14 mouse cellular contexts compared by ENCODE assay signal in the genomic region with DNA sequence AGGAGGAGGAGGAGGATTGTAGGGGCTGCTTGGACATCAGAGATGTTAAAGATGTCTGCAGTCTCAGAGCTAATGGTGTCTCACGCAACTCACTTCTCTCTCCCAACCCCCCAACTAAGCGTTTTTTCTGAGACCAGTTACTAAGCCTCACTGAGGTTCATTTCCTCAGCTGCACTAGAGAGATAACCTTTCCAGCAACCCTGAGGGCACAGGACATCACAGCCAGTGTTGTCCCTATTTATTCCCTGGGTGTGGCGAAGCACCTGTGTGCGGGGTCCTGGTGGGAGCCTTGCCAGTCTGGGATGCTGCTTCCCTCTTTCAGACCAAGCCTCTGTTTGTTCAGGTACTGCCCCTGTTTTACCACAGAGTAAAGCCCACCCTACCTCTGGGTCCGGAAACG. TPM values are rescaled to one million over a fixed set of nuclear protein-coding genes. Genes with fewer than 3 reads are reported as not detected.
DNase-seq lines count a peak whose midpoint lies in the region; ATAC-seq lines count a peak whose summit lies in the region.
"Had no signal": no experiment of that assay in that cellular context is flagged by ENCODE, and none has a peak within 500 bp of the region (broad histone marks: within the 10 kb centered on the region; RNA-seq: fewer than 3 reads in every experiment).

No protein-coding gene starts in this region.

- no peak overlapping the region for H3K4me3 ChIP-seq in heart, embryonic 13.5 days
- no peak overlapping the region for H3K4me3 ChIP-seq in liver, embryonic 11.5 days (ENCODE audit: low read depth, low read length)
- H3K4me3 ChIP-seq in liver, embryonic 15.5 days (replicated peaks), result 0 out of 2 replicates have a peak overlapping the region, but pooled peaks have one; percentile 2
- H3K4me3 ChIP-seq: embryonic facial prominence, embryonic 10.5 days; kidney, embryonic 15.5 days had no signal

- ATAC-seq in heart, embryonic 13.5 days (ENCODE audit: extremely low read depth, insufficient number of reproducible peaks, low FRiP score, low TSS enrichment), result no peak
- ATAC-seq in liver, embryonic 11.5 days (replicated peaks; ENCODE audit: low FRiP score), result peak; percentile 64
- peak; percentile 40 for ATAC-seq in liver, embryonic 15.5 days (ENCODE audit: insufficient read depth)

- peak overlapping the region; percentile 54 for H3K27ac ChIP-seq in heart, embryonic 13.5 days (replicated peaks)
- no peak overlapping the region for H3K27ac ChIP-seq in liver, embryonic 11.5 days (ENCODE audit: low read depth, low read length)
- no peak overlapping the region for H3K27ac ChIP-seq in liver, embryonic 15.5 days (replicated peaks)
- H3K27ac ChIP-seq: embryonic facial prominence, embryonic 10.5 days; macrophage had no signal

- no peaks in the 10 kb centered on the region for H3K9me3 ChIP-seq in heart, embryonic 13.5 days
- H3K9me3 ChIP-seq in liver, embryonic 11.5 days (ENCODE audit: control insufficient read depth, low read length), result no peaks in the 10 kb centered on the region
- no peaks in the 10 kb centered on the region for H3K9me3 ChIP-seq in liver, embryonic 15.5 days (replicated peaks)
- H3K9me3 ChIP-seq: embryonic facial prominence, embryonic 10.5 days; kidney, embryonic 15.5 days had no signal

- intact Hi-C loops in heart, postnatal 10 days (cut with DNase I), result no loop called here

- H3K36me3 ChIP-seq in heart, embryonic 13.5 days, result peaks cover 4% of the 10 kb centered on the region
- no peaks in the 10 kb centered on the region for H3K36me3 ChIP-seq in liver, embryonic 11.5 days (ENCODE audit: control insufficient read depth, insufficient read depth, low read length)
- no peaks in the 10 kb centered on the region for H3K36me3 ChIP-seq in liver, embryonic 15.5 days (replicated peaks)
- H3K36me3 ChIP-seq: embryonic facial prominence, embryonic 10.5 days; kidney, embryonic 15.5 days had no signal

- no peaks in the 10 kb centered on the region for H3K27me3 ChIP-seq in heart, embryonic 13.5 days (replicated peaks)
- no peaks in the 10 kb centered on the region for H3K27me3 ChIP-seq in liver, embryonic 11.5 days (replicated peaks; ENCODE audit: control insufficient read depth, insufficient read depth, low read length)
- no peaks in the 10 kb centered on the region for H3K27me3 ChIP-seq in liver, embryonic 15.5 days
- H3K27me3 ChIP-seq: kidney, embryonic 15.5 days had no signal

- no peak overlapping the region for H3K9ac ChIP-seq in heart, embryonic 13.5 days
- H3K9ac ChIP-seq in liver, embryonic 11.5 days (ENCODE audit: low read depth, low read length), result no peak overlapping the region
- no peak overlapping the region for H3K9ac ChIP-seq in liver, embryonic 15.5 days
- H3K9ac ChIP-seq: kidney, embryonic 15.5 days had no signal

- no peak overlapping the region for H3K4me2 ChIP-seq in heart, embryonic 13.5 days
- H3K4me2 ChIP-seq in liver, embryonic 11.5 days, result peak overlapping the region; percentile 50
- H3K4me2 ChIP-seq in liver, embryonic 15.5 days, result peak overlapping the region; percentile 50
- H3K4me2 ChIP-seq: kidney, embryonic 15.5 days had no signal

- 49% methylated on average over 6 of the region's 6 CpGs for WGBS in heart, embryonic 13.5 days
- 41% methylated on average over 6 of the region's 6 CpGs for WGBS in liver, embryonic 11.5 days
- 25% methylated on average over 6 of the region's 6 CpGs for WGBS in liver, embryonic 15.5 days (ENCODE audit: insufficient replicate concordance)

- H3K4me1 ChIP-seq in heart, embryonic 13.5 days, result peaks cover 76% of the 10 kb centered on the region
- H3K4me1 ChIP-seq in liver, embryonic 11.5 days (replicated peaks; ENCODE audit: control insufficient read depth, insufficient read depth, low read length), result peaks cover 42% of the 10 kb centered on the region
- peaks cover 55% of the 10 kb centered on the region for H3K4me1 ChIP-seq in liver, embryonic 15.5 days (replicated peaks)

- DNase-seq in heart, postnatal 10 days, result no peak
- DNase-seq in liver, embryonic 11.5 days (ENCODE audit: low spot score), result no peak
- DNase-seq in liver, result no peak
- peak; percentile 17 for DNase-seq in c-Kit-positive CD71-positive TER-119-negative erythroid progenitor cells, embryonic 14.5 days (ENCODE audit: low read depth)
- no peak for DNase-seq in adrenal gland, adult 2 months
- no peak for DNase-seq in adrenal gland, postnatal 36 days
- DNase-seq: cerebellum, postnatal 10 days; heart, postnatal 4 days; right cerebral cortex, postnatal 4 days had no signal

RNA-seq across cellular contexts. Expression of a gene that starts 23.9 kb away (rescaled TPM):
- 65.4 and 74.3 TPM in 2 replicates for polyA plus RNA-seq in heart, embryonic 13.5 days (2015; fragmentation: Nextera tagmentation; extraction: Ambion mirVana)
- total RNA-seq in heart, postnatal 10 days (2021), result 100 to 1,000 TPM; 355 to 547 TPM
- 41.9 and 45.0 TPM in 2 replicates for polyA plus RNA-seq in liver, embryonic 11.5 days (2014; fragmentation: Nextera tagmentation; extraction: Ambion mirVana)
- polyA plus RNA-seq in liver, embryonic 15.5 days (2015; fragmentation: Nextera tagmentation; extraction: Ambion mirVana), result 34.9 and 36.7 TPM in 2 replicates
- 100 to 1,000 TPM; 116 to 123 TPM for total RNA-seq in adrenal gland, adult 2 months (2021)
- polyA plus RNA-seq in adrenal gland, adult 2 months (2012; rRNA removed), result 13.4 and 17.7 TPM in 2 replicates
- 100 to 1,000 TPM in 1 of 2 experiments, 10 to 100 TPM in 1; 90.0 to 111 TPM for total RNA-seq in adrenal gland, postnatal 36 days (2021)
